Mouse (Mus musculus): ENCODE measurements around the gene Tex22. TPM values are rescaled to one million over a fixed set of nuclear protein-coding genes. Genes with fewer than 3 reads are reported as not detected.

The Tex22 gene
- polyA plus RNA-seq, 1 experiment from 2014 or later: 0.36 TPM

DNA sequence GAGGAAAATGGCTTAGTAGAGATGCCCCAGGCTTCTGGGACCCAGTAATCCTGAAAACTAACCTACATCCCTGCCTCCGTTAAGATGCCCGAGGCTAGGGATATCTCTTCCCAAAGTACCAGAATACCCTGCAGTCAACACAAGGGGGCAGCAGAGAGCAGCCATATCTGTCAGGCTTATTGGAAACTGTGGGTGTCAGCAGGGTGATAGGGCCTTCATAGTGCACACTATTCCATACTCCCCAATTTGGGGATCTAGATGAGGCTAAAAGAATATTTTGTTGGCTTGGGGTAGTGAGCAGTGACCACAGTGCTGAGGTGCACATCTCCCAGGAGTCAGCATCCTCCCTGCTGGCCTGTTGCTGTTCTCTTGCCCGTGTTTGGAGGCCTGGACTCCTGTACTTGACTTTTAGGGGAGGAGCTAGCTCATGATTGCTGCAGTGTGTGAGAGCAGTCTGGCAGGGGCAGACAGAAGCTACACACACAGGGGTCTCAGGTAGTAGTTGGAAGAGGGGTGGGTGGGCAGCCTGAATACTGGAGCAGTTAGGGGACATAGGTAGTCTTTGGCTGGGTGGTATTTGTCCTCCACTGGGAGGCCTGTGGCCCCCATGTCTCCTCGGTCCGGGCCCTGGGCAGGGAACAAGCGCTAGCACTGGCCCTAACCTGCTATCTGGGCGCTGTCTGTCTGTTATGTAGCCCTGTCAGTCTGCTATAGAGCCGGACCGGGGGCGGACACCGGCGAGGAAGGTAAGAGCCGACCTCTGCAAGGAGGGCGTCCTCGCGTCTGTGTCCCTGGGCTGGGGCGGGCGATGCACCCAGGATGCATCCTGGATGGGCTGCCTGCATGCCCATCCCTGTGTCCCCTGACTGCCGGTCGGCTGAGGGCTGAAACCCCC lies 45.5 kb downstream of the Tex22 start:
- 86% methylated on average over 20 of the region's 20 CpGs for WGBS
- Histone ChIP-seq H3K4me1 (ENCODE audit: control insufficient read depth, insufficient read depth, low read length) (no peaks in the 10 kb centered on the region), H3K36me3 (ENCODE audit: control insufficient read depth, insufficient read depth, low read length) (peaks cover 48% of the 10 kb centered on the region), H3K9ac (replicated peaks; ENCODE audit: low read depth, low read length) (no peak overlapping the region), H3K9me3 (ENCODE audit: control insufficient read depth, low read length) (no peaks in the 10 kb centered on the region), H3K27ac (ENCODE audit: low read depth, low read length) (no peak overlapping the region), H3K4me3 (ENCODE audit: low read depth, low read length) (no peak overlapping the region), H3K27me3 (ENCODE audit: control insufficient read depth, insufficient read depth, low read length) (no peaks in the 10 kb centered on the region), H3K4me2 (ENCODE audit: low read depth, low read length) (no peak overlapping the region)
- peak; percentile 60 for ATAC-seq (ENCODE audit: low read depth)

DNA sequence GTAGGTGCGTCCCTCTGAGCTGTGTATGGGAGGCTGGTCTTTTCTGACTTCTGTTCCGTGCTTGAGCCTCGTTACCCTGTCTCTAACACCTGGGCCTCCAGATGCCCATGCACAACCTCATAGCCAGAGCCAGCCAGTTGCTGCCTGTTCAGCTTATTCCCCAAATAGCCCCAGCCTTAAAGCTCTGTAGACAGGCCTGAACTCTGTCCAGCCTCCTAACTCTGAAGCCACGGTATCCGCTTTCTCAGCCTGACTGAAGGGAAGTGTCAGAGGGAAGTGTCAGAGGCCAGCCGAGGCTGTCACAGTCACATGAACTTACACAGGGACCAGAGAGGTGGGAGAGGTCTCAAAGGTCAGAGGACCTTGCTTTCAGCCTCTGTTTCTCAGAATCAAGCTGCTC lies 50.4 kb downstream of the Tex22 start:
- Histone ChIP-seq H3K9ac (replicated peaks; ENCODE audit: low read depth, low read length) (no peak overlapping the region), H3K27me3 (ENCODE audit: control insufficient read depth, insufficient read depth, low read length) (no peaks in the 10 kb centered on the region), H3K9me3 (ENCODE audit: control insufficient read depth, low read length) (no peaks in the 10 kb centered on the region), H3K27ac (ENCODE audit: low read depth, low read length) (no peak overlapping the region), H3K4me2 (ENCODE audit: low read depth, low read length) (no peak overlapping the region), H3K36me3 (ENCODE audit: control insufficient read depth, insufficient read depth, low read length) (peaks cover 80% of the 10 kb centered on the region), H3K4me3 (ENCODE audit: low read depth, low read length) (no peak overlapping the region), H3K4me1 (ENCODE audit: control insufficient read depth, insufficient read depth, low read length) (no peaks in the 10 kb centered on the region)
- no peak for ATAC-seq (ENCODE audit: low read depth)
- 95% methylated on average over 6 of the region's 6 CpGs for WGBS

DNA sequence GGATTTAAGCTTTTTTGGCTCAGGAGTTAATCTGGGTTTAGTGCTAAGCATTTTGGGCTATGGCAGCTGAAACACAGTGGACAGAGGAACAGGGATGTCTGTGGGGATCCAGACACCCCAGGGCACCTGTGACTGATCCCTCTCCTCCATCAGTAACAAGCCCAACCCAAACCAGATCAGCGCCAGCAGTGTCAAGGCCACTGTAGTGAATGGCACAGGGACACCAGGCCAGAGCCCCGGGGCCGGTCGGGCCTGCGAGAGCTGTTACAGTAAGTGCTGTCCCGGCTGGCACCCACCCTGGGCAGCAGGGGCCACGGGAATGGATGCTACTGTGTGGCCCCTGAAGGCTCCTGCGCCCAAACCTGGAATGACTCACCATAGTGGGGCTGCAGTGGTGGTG lies 56.4 kb downstream of the Tex22 start:
- no peaks in the 10 kb centered on the region for H3K4me1 ChIP-seq (ENCODE audit: control insufficient read depth, insufficient read depth, low read length)
- no peak overlapping the region for H3K9ac ChIP-seq (replicated peaks; ENCODE audit: low read depth, low read length)
- 97% methylated on average over 8 of the region's 8 CpGs for WGBS
- no peak overlapping the region for H3K27ac ChIP-seq (ENCODE audit: low read depth, low read length)
- no peak overlapping the region for H3K4me3 ChIP-seq (ENCODE audit: low read depth, low read length)
- ATAC-seq (ENCODE audit: low read depth): no peak
- H3K9me3 ChIP-seq (ENCODE audit: control insufficient read depth, low read length): no peaks in the 10 kb centered on the region
- no peak overlapping the region for H3K4me2 ChIP-seq (ENCODE audit: low read depth, low read length)
- H3K36me3 ChIP-seq (ENCODE audit: control insufficient read depth, insufficient read depth, low read length): peaks cover 88% of the 10 kb centered on the region
- H3K27me3 ChIP-seq (ENCODE audit: control insufficient read depth, insufficient read depth, low read length): no peaks in the 10 kb centered on the region

DNA sequence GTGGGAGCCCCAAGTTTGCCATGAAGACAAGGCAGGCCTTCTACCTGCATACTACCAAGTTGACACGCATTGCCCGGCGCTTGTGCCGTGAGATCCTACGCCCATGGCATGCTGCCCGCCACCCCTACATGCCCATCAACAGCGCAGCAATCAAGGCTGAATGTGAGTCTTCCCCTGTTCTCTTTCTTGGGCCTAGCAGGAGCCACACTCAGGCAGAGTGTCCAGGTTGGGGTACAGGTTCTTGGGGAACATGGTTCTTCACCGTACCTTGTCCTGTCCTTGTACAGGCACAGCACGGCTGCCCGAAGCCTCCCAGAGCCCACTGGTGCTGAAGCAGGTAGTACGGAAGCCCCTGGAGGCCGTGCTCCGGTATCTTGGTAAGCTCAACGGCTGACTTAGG lies 57.3 kb downstream of the Tex22 start:
- Histone ChIP-seq H3K27ac (ENCODE audit: low read depth, low read length) (no peak overlapping the region), H3K27me3 (ENCODE audit: control insufficient read depth, insufficient read depth, low read length) (no peaks in the 10 kb centered on the region), H3K9ac (replicated peaks; ENCODE audit: low read depth, low read length) (no peak overlapping the region), H3K4me2 (ENCODE audit: low read depth, low read length) (no peak overlapping the region), H3K9me3 (ENCODE audit: control insufficient read depth, low read length) (no peaks in the 10 kb centered on the region), H3K4me3 (ENCODE audit: low read depth, low read length) (no peak overlapping the region), H3K36me3 (ENCODE audit: control insufficient read depth, insufficient read depth, low read length) (peaks cover 90% of the 10 kb centered on the region), H3K4me1 (ENCODE audit: control insufficient read depth, insufficient read depth, low read length) (no peaks in the 10 kb centered on the region)
- 99% methylated on average over 14 of the region's 14 CpGs for WGBS
- ATAC-seq (ENCODE audit: low read depth): no peak

DNA sequence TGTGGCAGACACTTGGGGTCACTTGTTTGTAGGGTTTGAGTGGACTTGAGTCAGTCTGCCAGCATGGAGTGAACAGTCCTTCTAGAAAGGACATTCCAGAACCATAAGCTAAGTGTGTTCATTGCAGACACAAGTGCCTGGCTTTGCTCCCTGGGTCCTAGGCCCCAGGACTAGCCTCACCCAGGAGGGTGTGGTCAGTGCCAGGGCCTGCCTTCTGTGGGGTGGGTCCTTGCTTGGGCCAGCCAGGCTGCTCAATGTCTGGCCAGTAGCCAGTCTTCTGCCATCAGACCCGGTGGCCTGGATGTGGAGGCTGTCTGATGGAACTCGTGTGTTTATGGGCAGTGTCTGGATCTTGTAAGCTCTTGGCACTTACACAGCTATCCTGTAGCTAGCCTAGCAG lies 58.3 kb downstream of the Tex22 start:
- Histone ChIP-seq H3K36me3 (ENCODE audit: control insufficient read depth, insufficient read depth, low read length) (peaks cover 89% of the 10 kb centered on the region), H3K4me1 (ENCODE audit: control insufficient read depth, insufficient read depth, low read length) (no peaks in the 10 kb centered on the region), H3K4me3 (ENCODE audit: low read depth, low read length) (no peak overlapping the region), H3K4me2 (ENCODE audit: low read depth, low read length) (no peak overlapping the region), H3K27me3 (ENCODE audit: control insufficient read depth, insufficient read depth, low read length) (no peaks in the 10 kb centered on the region), H3K9ac (replicated peaks; ENCODE audit: low read depth, low read length) (no peak overlapping the region), H3K9me3 (ENCODE audit: control insufficient read depth, low read length) (no peaks in the 10 kb centered on the region), H3K27ac (ENCODE audit: low read depth, low read length) (no peak overlapping the region)
- no peak for ATAC-seq (ENCODE audit: low read depth)
- WGBS: 67% methylated on average over 2 of the region's 2 CpGs

DNA sequence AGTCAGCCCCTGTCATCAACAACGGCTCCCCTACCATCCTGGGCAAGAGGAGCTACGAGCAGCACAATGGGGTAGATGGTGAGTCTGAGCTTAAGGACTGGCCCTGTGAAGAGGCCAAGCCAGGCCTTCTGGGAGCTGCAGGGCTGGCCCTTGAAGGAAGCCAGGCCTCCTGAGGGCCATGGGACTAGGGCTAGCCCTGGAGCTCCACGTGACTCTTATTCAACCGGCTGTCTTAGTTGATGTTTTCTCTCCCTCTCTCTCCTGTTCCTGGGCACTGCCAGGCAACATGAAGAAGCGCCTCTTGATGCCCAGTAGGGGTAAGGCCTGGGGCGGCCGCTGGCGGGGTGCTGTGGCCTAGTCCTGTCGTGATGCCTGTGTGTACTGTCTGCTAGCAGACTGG lies 59.0 kb downstream of the Tex22 start:
- 92% methylated on average over 9 of the region's 9 CpGs for WGBS
- Histone ChIP-seq H3K9ac (replicated peaks; ENCODE audit: low read depth, low read length) (no peak overlapping the region), H3K4me2 (ENCODE audit: low read depth, low read length) (no peak overlapping the region), H3K36me3 (ENCODE audit: control insufficient read depth, insufficient read depth, low read length) (peaks cover 83% of the 10 kb centered on the region), H3K9me3 (ENCODE audit: control insufficient read depth, low read length) (no peaks in the 10 kb centered on the region), H3K4me3 (ENCODE audit: low read depth, low read length) (no peak overlapping the region), H3K27ac (ENCODE audit: low read depth, low read length) (no peak overlapping the region), H3K4me1 (ENCODE audit: control insufficient read depth, insufficient read depth, low read length) (no peaks in the 10 kb centered on the region), H3K27me3 (ENCODE audit: control insufficient read depth, insufficient read depth, low read length) (no peaks in the 10 kb centered on the region)
- no peak for ATAC-seq (ENCODE audit: low read depth)

DNA sequence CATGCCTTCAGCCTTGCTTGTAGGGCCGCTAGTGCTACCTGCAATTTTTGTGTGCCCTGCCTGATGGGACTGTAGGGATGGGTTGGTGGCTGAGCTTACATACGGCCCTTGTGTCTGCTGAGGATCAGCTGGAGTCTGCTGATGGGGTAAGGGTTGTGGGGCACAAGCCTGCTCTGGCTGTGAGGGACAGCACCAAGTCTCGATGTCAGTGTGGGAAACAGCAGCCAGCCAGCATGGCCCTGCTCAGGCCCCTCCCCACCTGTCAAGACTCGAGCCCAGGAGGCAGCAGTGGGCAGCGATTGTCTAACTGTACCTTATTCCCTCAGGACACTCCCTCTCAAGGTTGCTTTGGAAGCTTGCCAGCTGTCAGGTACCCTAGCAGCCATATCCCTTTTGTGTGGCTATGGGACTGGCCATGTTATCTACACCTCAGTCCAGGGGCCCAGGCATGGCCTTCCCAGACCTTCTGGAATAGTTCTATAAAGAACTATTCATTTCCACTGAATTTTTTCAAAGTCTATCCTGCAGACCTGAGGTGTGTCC lies 59.6 kb downstream of the Tex22 start:
- H3K27ac ChIP-seq (ENCODE audit: low read depth, low read length): no peak overlapping the region
- no peak for ATAC-seq (ENCODE audit: low read depth)
- H3K4me3 ChIP-seq (ENCODE audit: low read depth, low read length): no peak overlapping the region
- no peaks in the 10 kb centered on the region for H3K27me3 ChIP-seq (ENCODE audit: control insufficient read depth, insufficient read depth, low read length)
- peaks cover 76% of the 10 kb centered on the region for H3K36me3 ChIP-seq (ENCODE audit: control insufficient read depth, insufficient read depth, low read length)
- H3K4me1 ChIP-seq (ENCODE audit: control insufficient read depth, insufficient read depth, low read length): peaks cover 2% of the 10 kb centered on the region; the same call in 1 of the 2 replicates
- H3K9me3 ChIP-seq (ENCODE audit: control insufficient read depth, low read length): no peaks in the 10 kb centered on the region
- no peak overlapping the region for H3K9ac ChIP-seq (replicated peaks; ENCODE audit: low read depth, low read length)
- H3K4me2 ChIP-seq (ENCODE audit: low read depth, low read length): no peak overlapping the region
- WGBS: 87% methylated on average over 5 of the region's 5 CpGs

DNA sequence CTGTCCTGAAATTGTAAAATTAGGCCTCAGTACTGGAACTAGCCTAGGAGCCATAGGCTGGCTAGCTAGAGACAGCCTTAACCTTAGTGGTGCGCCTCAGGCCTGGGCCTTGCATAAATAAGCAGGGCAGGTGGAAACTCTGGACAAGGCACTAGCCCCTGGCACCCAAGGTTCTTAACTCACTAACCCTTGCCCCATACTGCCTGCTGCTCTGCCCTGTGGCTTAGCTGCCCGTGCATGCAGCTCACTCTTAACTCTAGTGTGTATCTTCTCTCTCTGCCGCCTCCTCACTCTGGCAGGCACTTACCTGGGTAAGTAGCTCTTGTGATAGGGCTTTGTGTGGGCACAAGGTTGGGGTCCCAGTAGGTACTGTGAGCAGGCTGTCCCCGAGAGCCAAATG lies 60.2 kb downstream of the Tex22 start:
- no peak for ATAC-seq (ENCODE audit: low read depth)
- no peak overlapping the region for H3K27ac ChIP-seq (ENCODE audit: low read depth, low read length)
- no peak overlapping the region for H3K4me2 ChIP-seq (ENCODE audit: low read depth, low read length)
- H3K36me3 ChIP-seq (ENCODE audit: control insufficient read depth, insufficient read depth, low read length): peaks cover 70% of the 10 kb centered on the region
- H3K9me3 ChIP-seq (ENCODE audit: control insufficient read depth, low read length): no peaks in the 10 kb centered on the region
- H3K27me3 ChIP-seq (ENCODE audit: control insufficient read depth, insufficient read depth, low read length): no peaks in the 10 kb centered on the region
- H3K9ac ChIP-seq (replicated peaks; ENCODE audit: low read depth, low read length): no peak overlapping the region
- H3K4me3 ChIP-seq (ENCODE audit: low read depth, low read length): no peak overlapping the region
- peaks cover 8% of the 10 kb centered on the region; the same call in 1 of the 2 replicates for H3K4me1 ChIP-seq (ENCODE audit: control insufficient read depth, insufficient read depth, low read length)
- WGBS: 94% methylated on average over 4 of the region's 4 CpGs

DNA sequence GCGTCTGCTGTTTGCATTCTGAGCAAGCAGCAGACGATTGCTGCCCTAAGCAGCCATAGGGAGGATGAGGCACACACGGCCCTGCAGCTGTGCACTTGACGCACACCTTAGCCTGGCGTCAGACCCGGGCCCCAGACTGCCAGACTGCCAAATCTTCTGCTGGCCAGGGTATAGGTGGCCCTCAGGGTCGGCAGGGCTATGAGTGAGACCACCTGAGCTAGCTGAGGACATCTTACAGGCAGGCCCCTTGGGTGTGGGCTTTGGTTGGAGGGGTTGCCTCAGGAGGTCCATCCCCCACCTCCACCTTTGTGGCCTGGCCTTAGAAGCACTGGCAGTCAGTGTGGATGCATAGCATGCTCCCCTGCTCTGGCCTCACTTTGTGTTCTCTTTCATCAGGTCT lies 61.1 kb downstream of the Tex22 start:
- Histone ChIP-seq H3K4me1 (ENCODE audit: control insufficient read depth, insufficient read depth, low read length) (peaks cover 11% of the 10 kb centered on the region; the same call in 1 of the 2 replicates), H3K9ac (replicated peaks; ENCODE audit: low read depth, low read length) (no peak overlapping the region), H3K27me3 (ENCODE audit: control insufficient read depth, insufficient read depth, low read length) (no peaks in the 10 kb centered on the region), H3K27ac (ENCODE audit: low read depth, low read length) (no peak overlapping the region), H3K4me3 (ENCODE audit: low read depth, low read length) (no peak overlapping the region), H3K4me2 (ENCODE audit: low read depth, low read length) (no peak overlapping the region), H3K9me3 (ENCODE audit: control insufficient read depth, low read length) (no peaks in the 10 kb centered on the region), H3K36me3 (ENCODE audit: control insufficient read depth, insufficient read depth, low read length) (peaks cover 62% of the 10 kb centered on the region)
- ATAC-seq (ENCODE audit: low read depth): no peak
- 92% methylated on average over 7 of the region's 7 CpGs for WGBS
